ENCODE assay signal across 8 mouse cellular contexts in genomic region chr14:14632951-14633931, GRCm38 (mm10).
A peak's percentile ranks its signal among the peaks of the same experiment; 100 is the strongest.
DNase-seq lines count a peak whose midpoint lies in the region; ATAC-seq and TF ChIP-seq lines count a peak whose summit lies in the region.

No protein-coding gene starts in this region.

- no peak for TF ChIP-seq POLR2A in heart, adult 2 months (IDR thresholded peaks at IDR 0.05; ENCODE audit: insufficient read depth, low read depth, low read length)
- TF ChIP-seq POLR2A in kidney, adult 2 months (IDR thresholded peaks at IDR 0.05; ENCODE audit: low read depth, low read length) = no peak
- no peak for TF ChIP-seq POLR2A in limb, embryonic 14.5 days (IDR thresholded peaks at IDR 0.05; ENCODE audit: borderline replicate concordance, extremely low read depth, insufficient read depth, insufficient read length)

- no peaks in the 10 kb centered on the region for H3K9me3 ChIP-seq in embryonic facial prominence, embryonic 13.5 days
- no peaks in the 10 kb centered on the region for H3K9me3 ChIP-seq in limb, embryonic 14.5 days (ENCODE audit: control insufficient read depth, low read length)
- no peaks in the 10 kb centered on the region for H3K9me3 ChIP-seq in midbrain, embryonic 15.5 days
- H3K9me3 ChIP-seq in stomach, embryonic 14.5 days (ENCODE audit: control insufficient read depth, low read depth, low read length) = no peaks in the 10 kb centered on the region

- H3K27me3 ChIP-seq in embryonic facial prominence, embryonic 13.5 days = no peaks in the 10 kb centered on the region; the same call in 1 of the 2 replicates
- no peaks in the 10 kb centered on the region for H3K27me3 ChIP-seq in heart, adult 2 months (ENCODE audit: control insufficient read depth, insufficient read depth, low read length)
- no peaks in the 10 kb centered on the region for H3K27me3 ChIP-seq in kidney, adult 2 months (replicated peaks; ENCODE audit: control insufficient read depth, insufficient read depth, low read length)
- H3K27me3 ChIP-seq in limb, embryonic 14.5 days (ENCODE audit: control insufficient read depth, insufficient read depth, low read length) = no peaks in the 10 kb centered on the region
- H3K27me3 ChIP-seq in midbrain, embryonic 15.5 days (replicated peaks) = peaks cover 12% of the 10 kb centered on the region; the same call in 1 of the 2 replicates
- no peaks in the 10 kb centered on the region for H3K27me3 ChIP-seq in stomach, embryonic 14.5 days (ENCODE audit: control insufficient read depth, insufficient read depth, low read length)

- TF ChIP-seq EP300 in heart, adult 2 months (IDR thresholded peaks at IDR 0.05; ENCODE audit: insufficient read depth, low read depth, low read length) = no peak

- WGBS in embryonic facial prominence, embryonic 13.5 days = 2% methylated on average over 22 of the region's 22 CpGs
- WGBS in heart, adult 2 months = 5% methylated on average over 22 of the region's 22 CpGs
- WGBS in kidney, adult 2 months = 7% methylated on average over 22 of the region's 22 CpGs
- 3% methylated on average over 22 of the region's 22 CpGs for WGBS in limb, embryonic 14.5 days
- 4% methylated on average over 22 of the region's 22 CpGs for WGBS in midbrain, embryonic 15.5 days
- WGBS in stomach, embryonic 14.5 days = 6% methylated on average over 22 of the region's 22 CpGs

- peak overlapping the region; percentile 64 for H3K27ac ChIP-seq in embryonic facial prominence, embryonic 13.5 days
- peak overlapping the region; percentile 77 for H3K27ac ChIP-seq in heart, adult 2 months
- H3K27ac ChIP-seq in kidney, adult 2 months (ENCODE audit: insufficient read depth, low read depth, low read length) = peak overlapping the region; percentile 66
- 0 out of 2 replicates have a peak overlapping the region, but pooled peaks have one; percentile 48 for H3K27ac ChIP-seq in limb, embryonic 14.5 days (replicated peaks; ENCODE audit: low read depth, low read length)
- no peak overlapping the region for H3K27ac ChIP-seq in midbrain, embryonic 15.5 days
- 0 out of 2 replicates have a peak overlapping the region, but pooled peaks have one; percentile 39 for H3K27ac ChIP-seq in stomach, embryonic 14.5 days (ENCODE audit: low read length)

- peak; percentile 11 to 14 for DNase-seq in cerebellum, postnatal 25 days
- no peak for DNase-seq in cerebellum, adult 8-10 months
- DNase-seq in heart, adult 2 months = peak; percentile 68 to 78
- peak; percentile 44 for DNase-seq in kidney, adult 2 months
- DNase-seq in limb, embryonic 14.5 days (ENCODE audit: low spot score) = peak; percentile 52

- H3K4me1 ChIP-seq in embryonic facial prominence, embryonic 13.5 days = peaks cover 27% of the 10 kb centered on the region
- H3K4me1 ChIP-seq in heart, adult 2 months (ENCODE audit: control insufficient read depth, insufficient read depth, low read length) = peaks cover 3% of the 10 kb centered on the region
- no peaks in the 10 kb centered on the region for H3K4me1 ChIP-seq in kidney, adult 2 months (ENCODE audit: control insufficient read depth, insufficient read depth, low read length)
- H3K4me1 ChIP-seq in limb, embryonic 14.5 days (ENCODE audit: control insufficient read depth, insufficient read depth, low read length) = peaks cover 17% of the 10 kb centered on the region
- H3K4me1 ChIP-seq in midbrain, embryonic 15.5 days = peaks cover 14% of the 10 kb centered on the region
- H3K4me1 ChIP-seq in stomach, embryonic 14.5 days (ENCODE audit: control insufficient read depth, insufficient read depth, low read length) = peaks cover 13% of the 10 kb centered on the region; the same call in 1 of the 2 replicates

- peak overlapping the region; percentile 38 for H3K4me3 ChIP-seq in embryonic facial prominence, embryonic 13.5 days
- peak overlapping the region; percentile 51 for H3K4me3 ChIP-seq in heart, adult 2 months
- peak overlapping the region; percentile 26 for H3K4me3 ChIP-seq in kidney, adult 2 months (ENCODE audit: insufficient read depth, low read depth, low read length)
- peak overlapping the region; percentile 34 for H3K4me3 ChIP-seq in limb, embryonic 14.5 days (replicated peaks; ENCODE audit: low read length)
- peak overlapping the region; percentile 25 for H3K4me3 ChIP-seq in midbrain, embryonic 15.5 days
- peak overlapping the region; percentile 22 for H3K4me3 ChIP-seq in stomach, embryonic 14.5 days (ENCODE audit: low read depth, low read length)

- H3K36me3 ChIP-seq in embryonic facial prominence, embryonic 13.5 days = no peaks in the 10 kb centered on the region
- H3K36me3 ChIP-seq in heart, adult 2 months (ENCODE audit: control insufficient read depth, insufficient read depth, low read length) = peaks cover 7% of the 10 kb centered on the region; the same call in 1 of the 2 replicates
- no peaks in the 10 kb centered on the region for H3K36me3 ChIP-seq in kidney, adult 2 months (ENCODE audit: control insufficient read depth, insufficient read depth, low read length)
- H3K36me3 ChIP-seq in limb, embryonic 14.5 days (ENCODE audit: control insufficient read depth, insufficient read depth, low read length) = no peaks in the 10 kb centered on the region
- no peaks in the 10 kb centered on the region for H3K36me3 ChIP-seq in midbrain, embryonic 15.5 days (replicated peaks)
- H3K36me3 ChIP-seq in stomach, embryonic 14.5 days (ENCODE audit: control insufficient read depth, insufficient read depth, low read length) = no peaks in the 10 kb centered on the region

- peak overlapping the region; percentile 57; the same call in 1 of the 2 replicates for H3K9ac ChIP-seq in embryonic facial prominence, embryonic 13.5 days
- H3K9ac ChIP-seq in heart, adult 2 months (ENCODE audit: low read depth, low read length) = peak overlapping the region; percentile 71
- peak overlapping the region; percentile 38; the same call in 1 of the 2 replicates for H3K9ac ChIP-seq in limb, embryonic 14.5 days (ENCODE audit: low read depth, low read length, severe bottlenecking)
- no peak overlapping the region for H3K9ac ChIP-seq in midbrain, embryonic 15.5 days
- H3K9ac ChIP-seq in stomach, embryonic 14.5 days (replicated peaks; ENCODE audit: low read depth, low read length) = no peak overlapping the region; the same call in 1 of the 2 replicates

- peak overlapping the region; percentile 71 for H3K4me2 ChIP-seq in embryonic facial prominence, embryonic 13.5 days
- H3K4me2 ChIP-seq in limb, embryonic 14.5 days (replicated peaks; ENCODE audit: low read depth, low read length, severe bottlenecking) = peak overlapping the region; percentile 69
- peak overlapping the region; percentile 53 for H3K4me2 ChIP-seq in midbrain, embryonic 15.5 days
- peak overlapping the region; percentile 54 for H3K4me2 ChIP-seq in stomach, embryonic 14.5 days (replicated peaks; ENCODE audit: low read depth, low read length)

- ATAC-seq in embryonic facial prominence, embryonic 13.5 days (ENCODE audit: insufficient number of reproducible peaks, insufficient read depth, low FRiP score, low TSS enrichment, low read depth) = 0 out of 2 replicates have a peak, but pooled peaks have one; percentile 29
- peak; percentile 69 for ATAC-seq in limb, embryonic 14.5 days (ENCODE audit: low FRiP score, low read depth)
- ATAC-seq in midbrain, embryonic 15.5 days (replicated peaks) = peak; percentile 70
- ATAC-seq in stomach, embryonic 14.5 days (ENCODE audit: insufficient number of reproducible peaks, insufficient read depth, low FRiP score, low read depth) = peak; percentile 59

- intact Hi-C loops in heart, adult 2 months (cut with DNase I) = loop anchor here (5.0 kb wide), 1 partner anchor 69 kb away; the partner anchor contains the start of gene Slc4a7

- peak; percentile 46 for TF ChIP-seq CTCF in heart, adult 2 months (IDR thresholded peaks at IDR 0.05)
- no peak for TF ChIP-seq CTCF in kidney, adult 2 months (conservative IDR thresholded peaks at IDR 0.05; ENCODE audit: insufficient read depth, insufficient read length, low read depth, low read length)

- H3K79me2 ChIP-seq in heart, adult 2 months (replicated peaks; ENCODE audit: control insufficient read depth, insufficient read depth, low read length) = no peaks in the 10 kb centered on the region

Comparison
In these comparisons a context has a peak if more than half of its experiments do, and no peak if none do; other contexts are left out.
1. H3K9ac ChIP-seq: peak in embryonic facial prominence, embryonic 13.5 days (single experiment), heart, adult 2 months (single experiment) and limb, embryonic 14.5 days (single experiment); none in midbrain, embryonic 15.5 days (single experiment) and stomach, embryonic 14.5 days (single experiment).
2. Peak in every context shown above with its lines, with median percentiles within 50 percentile points of each other: ATAC-seq, H3K4me2 ChIP-seq and H3K4me3 ChIP-seq.